Mouse (Mus musculus) gastrocnemius, adult 18-20 months (tissue): ENCODE measurements around the gene Arhgap18. TPM values are rescaled to one million over a fixed set of nuclear protein-coding genes. Genes with fewer than 3 reads are reported as not detected.
"Not testable (repeated sequence)": the region's sequence is repeated elsewhere in the genome, so short reads cannot be mapped to it uniquely, and the experiment has no call there.

Experiments
- DNase-seq: peaks from one replicate; pipeline ENCODE4 v3.0.0; 2021; ENCODE audit warnings: low spot score
- total RNA-seq, 2 experiments: library from RNA; stranded (reverse); gene quantifications; 2 replicates each; pipeline ENCODE4 v1.2.3; 2021

The Arhgap18 gene
- total RNA-seq, 2 experiments from 2014 or later: 1.8 to 3.0 TPM

- DNase-seq: no peak
Observed at GRCm38 (mm10) chr10:26900426-26900825, 147.2 kb downstream of the Arhgap18 start.

DNA sequence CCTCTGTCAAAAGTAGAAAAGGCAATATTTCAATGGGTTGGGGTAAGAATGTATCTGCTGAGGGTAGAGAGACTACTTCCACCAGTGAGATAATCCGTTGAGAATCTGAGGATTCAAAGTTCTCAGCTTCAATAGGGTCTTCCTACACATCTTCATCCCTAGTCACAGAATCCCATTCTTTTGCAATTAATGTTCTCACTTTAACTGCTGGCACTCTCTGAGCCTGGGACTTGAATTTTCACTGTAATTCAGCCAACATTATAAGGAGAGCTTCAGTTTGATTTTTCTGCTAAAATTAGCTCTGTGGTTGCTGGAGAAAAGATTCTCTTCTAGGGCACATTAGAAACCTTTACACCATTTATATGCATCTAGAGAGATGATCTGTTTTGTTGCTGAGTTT, 150.6 kb downstream of the Arhgap18 start:
- no peak for DNase-seq

DNA sequence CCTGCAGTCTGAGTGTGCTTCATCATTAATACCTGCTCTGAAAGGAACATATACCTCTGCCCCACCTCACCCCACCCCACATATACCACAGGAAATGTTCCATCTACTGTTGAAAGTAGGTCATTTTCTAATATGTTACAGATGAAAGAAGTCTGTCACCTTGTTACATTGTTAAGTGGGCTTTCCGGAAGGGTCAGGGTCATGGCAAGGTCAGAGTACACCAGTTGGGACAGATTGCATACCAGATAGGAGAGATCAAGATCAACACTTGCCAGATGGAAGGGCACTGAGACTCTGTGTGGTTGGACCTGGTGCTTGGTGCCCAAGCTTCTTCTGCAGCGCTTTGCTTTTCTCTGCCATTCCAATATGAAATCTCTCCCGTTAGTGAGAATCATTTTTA, 158.0 kb downstream of the Arhgap18 start:
- DNase-seq: no peak

- DNase-seq: no peak
Observed at GRCm38 (mm10) chr10:26912112-26912797, 159.0 kb downstream of the Arhgap18 start.

DNA sequence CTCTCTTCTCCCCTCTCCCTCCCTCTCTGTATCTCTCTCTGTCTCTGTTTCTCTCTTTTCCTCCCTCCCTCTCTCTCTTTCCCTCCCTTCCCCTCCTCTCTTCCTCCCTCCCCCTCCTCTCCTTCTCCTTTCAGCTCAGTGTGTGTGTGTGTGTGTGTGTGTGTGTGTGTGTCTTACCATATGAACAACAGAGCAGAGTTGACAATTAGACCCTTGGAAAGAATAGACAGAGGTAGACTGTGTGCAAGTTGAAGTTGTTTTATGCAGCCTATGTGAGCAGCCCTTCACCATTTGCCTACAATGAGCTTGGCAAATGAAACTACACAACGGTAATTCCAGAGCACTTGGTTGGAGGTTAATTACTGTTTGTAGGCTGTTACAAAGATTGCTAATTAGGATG, 159.6 kb downstream of the Arhgap18 start:
- no peak for DNase-seq

DNA sequence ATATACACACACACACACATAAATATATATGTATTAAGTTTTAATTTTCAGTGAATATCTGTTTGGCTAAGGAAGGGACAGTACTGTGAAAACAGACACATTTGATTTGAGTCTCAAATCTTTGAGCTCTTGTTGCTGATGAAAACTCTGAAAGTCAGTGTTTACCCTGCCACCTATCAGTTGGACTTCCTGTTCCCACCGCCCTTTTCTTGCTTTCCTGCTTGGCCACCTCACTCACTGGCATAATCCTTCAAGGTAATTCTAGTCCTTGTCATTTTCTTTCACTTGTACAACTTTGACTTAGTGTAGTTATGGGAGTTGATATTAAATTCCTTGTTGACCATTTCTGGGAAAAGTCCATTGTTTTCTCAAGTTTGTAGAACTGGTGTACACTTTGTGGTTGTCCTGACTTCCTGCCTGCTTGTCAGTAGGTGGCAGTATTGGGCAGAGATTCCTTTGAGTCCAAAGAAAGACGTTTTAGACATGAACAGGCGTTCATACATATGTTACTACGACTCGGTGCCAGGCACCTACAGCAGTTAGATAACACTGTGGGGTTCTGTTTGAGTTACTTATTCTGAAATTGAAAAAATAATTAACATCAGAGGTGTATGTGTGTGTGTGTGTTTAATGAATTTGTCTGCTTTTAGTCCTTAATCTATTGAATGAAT, 166.2 kb downstream of the Arhgap18 start:
- DNase-seq: peak; percentile 41

DNA sequence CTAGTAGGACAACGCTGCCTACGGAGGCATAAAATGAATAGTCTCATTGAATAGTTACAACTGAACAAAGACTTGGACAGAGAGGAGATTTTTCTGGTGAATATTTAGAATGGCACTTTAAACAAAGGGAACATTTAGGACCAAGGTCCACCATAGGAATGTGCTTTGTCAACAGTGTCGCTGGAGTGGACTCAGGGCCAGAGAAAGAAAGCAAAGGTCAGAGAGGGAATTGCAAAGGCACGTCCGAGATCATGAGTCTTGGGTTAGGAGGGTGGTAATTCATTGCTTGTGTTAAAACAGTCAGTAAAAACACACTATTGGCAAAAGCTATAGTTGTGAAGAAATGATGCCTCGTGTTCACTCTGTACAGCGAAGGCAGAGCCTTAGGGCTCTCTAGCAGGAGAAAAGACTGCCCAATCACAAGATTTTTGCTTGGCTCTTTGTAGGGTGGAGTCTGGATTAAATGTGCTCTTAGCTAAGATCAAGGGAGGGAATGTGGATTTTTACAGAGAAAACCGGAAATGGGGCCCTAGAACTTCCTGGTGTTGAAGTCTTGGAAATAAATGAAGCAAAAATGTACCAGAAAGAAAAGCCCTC, 167.3 kb downstream of the Arhgap18 start:
- DNase-seq: no peak

DNA sequence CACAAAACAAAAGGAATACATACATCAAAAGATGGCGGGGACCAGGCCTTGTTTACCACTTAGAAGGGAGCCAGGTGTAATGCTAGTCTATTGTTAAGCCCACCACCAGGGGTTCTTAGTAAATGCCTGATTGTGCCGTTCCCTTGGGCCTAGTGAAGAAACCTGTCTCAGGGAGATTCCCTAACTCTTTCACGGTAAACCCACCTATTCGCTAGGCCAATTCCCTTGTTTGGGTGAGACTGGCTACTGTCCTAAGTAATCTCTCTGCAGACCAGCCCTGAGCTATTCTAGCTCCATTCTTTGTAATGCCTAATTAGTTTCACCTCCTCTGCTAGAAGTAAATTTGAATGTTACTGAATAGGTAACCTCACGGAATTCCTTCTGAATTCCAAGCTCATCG, 182.8 kb downstream of the Arhgap18 start:
- not testable (repeated sequence) for DNase-seq

DNA sequence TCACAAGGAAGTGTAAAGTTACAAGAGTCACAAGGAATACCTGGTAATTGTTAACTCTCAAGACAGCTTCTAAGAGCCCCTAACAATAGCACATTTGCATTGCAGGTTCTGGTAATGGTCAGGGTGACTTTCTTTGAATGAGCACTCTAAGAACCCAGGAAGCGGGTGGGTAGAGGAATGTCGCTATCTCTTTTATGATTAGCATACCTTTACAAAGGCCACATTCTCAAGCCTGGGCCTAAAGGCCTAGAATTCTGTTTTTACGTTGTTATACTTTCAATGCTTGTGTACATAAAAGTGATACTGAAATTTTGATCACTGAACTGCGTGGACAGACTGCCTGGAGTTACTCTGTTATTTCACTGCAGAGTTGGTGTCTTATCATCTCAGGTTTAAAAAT, 185.2 kb downstream of the Arhgap18 start:
- not testable (repeated sequence) for DNase-seq

DNA sequence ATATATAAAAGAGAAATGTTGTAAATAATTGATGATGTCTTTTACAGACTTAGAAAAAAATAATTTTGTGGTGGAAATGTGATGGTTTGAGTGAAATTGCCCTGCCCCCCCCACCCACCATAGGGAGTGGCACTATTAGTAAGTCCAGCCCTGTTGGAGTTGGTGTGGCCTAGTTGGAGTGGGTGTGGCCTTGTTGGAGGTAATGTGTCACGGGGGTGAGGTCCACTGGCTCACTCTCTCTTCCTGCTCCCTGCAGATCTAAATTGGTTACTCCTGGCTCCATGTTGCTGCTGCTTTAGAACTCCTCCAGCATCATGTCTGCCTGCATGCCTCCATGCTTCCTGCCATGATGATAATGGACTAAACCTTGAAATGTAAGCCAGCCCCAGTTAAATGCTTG, 186.3 kb downstream of the Arhgap18 start:
- DNase-seq: no peak

DNA sequence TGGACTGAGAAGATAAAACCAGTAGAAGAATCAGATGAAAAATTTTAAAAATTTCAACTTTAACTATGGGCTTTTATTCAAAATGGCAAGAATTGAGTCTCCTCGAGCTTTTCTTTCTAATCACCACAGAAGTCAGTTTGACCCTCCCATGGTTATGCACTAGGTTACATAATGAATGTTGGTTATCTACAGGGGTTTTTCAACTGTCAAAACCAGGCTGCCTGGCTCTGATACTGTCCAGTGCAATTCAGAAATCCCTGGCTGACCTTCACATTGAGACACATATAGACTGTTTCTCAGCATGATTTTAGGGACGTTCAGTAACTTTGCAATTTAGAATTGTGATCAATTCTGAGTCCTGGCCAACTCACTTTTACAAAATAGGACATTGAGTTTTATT, 195.1 kb downstream of the Arhgap18 start:
- no peak for DNase-seq

- DNase-seq: no peak
Observed at GRCm38 (mm10) chr10:26949667-26950066, 196.4 kb downstream of the Arhgap18 start.

- DNase-seq: no peak
Observed at GRCm38 (mm10) chr10:26950448-26950847, 197.2 kb downstream of the Arhgap18 start.

DNA sequence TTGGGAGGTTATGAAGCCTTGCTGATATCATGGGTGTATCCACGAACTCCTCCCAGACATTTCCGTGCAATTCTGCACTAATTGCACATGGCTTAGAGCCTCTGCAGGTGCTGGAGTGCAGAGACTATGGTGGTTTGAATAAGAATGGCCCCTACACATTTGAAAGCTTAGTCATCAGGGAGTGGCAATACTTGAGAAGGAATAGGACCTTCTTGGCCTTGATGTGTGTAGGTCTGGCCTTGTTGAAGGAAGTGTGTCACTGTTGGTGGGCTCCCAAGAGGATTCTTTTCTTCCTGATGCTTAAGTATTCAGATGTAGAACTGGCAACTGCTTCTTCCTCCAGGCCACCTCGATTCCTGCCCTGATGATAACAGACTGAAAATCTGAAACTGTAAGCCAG, 205.3 kb downstream of the Arhgap18 start:
- no peak for DNase-seq
